Mouse (Mus musculus) megakaryocyte, embryonic 14.5 days (primary cell): ENCODE results near the gene Nosip.

ENCODE experiments used
- FLI1 ChIP-seq: IDR thresholded peaks from 2 replicates; pipeline ENCODE4 v1.6.1; 2012; ENCODE audit warnings: low read length, inconsistent platforms, mixed read lengths
- GATA1 ChIP-seq: IDR thresholded peaks from 3 replicates; pipeline ENCODE4 v1.6.1; 2012; ENCODE audit warnings: mixed read lengths, low read length, inconsistent platforms, borderline replicate concordance

DNA sequence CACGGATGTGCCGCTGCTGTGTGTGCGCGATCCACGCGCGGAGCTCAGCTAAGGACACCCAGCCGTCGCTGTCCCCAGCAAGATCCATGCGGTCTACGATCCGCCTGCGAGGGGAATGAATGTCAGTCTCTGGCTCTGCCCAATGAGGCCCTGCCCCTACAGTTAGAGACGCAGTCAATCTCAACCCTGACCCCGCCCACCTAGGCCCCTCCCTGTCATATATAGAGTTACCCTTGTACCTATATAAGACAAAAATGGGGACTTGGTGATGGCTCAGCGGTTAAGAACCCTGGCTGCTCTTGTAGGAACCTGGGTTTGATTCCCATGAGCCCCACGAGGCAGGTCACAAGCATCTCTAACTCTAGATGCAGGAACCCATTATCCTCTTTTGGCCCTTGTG is 26.4 kb downstream of the Nosip start:
- TF ChIP-seq FLI1 (no peak), GATA1 (no peak)
